Mouse (Mus musculus) lung, embryonic 14.5 days (tissue): ENCODE measurements at regions not wholly inside any gene's neighbourhood (a gene's known extent, or its start where the extent isn't known, plus 50 kb on each side); places are given as distances from the start of the nearest gene placed in this dataset.

Experiments used
- ATAC-seq: fragments of 200-750 bp; cut with Nextera tagmentation; 2 replicates; pipeline ENCODE4 v1.8.0; 2017; ENCODE audit warnings: mild to moderate bottlenecking, moderate TSS enrichment, moderate library complexity; ENCODE audit not compliant: insufficient read depth
- DNase-seq: peaks from one replicate; pipeline ENCODE4 v3.0.0-alpha.2; 2015
- H3K27ac ChIP-seq: fragments of 300-500 bp; sonication (generic); 2 replicates; pipeline ENCODE4 v1.5.1; 2014; ENCODE audit warnings: low read depth, mild to moderate bottlenecking, moderate library complexity
- H3K27me3 ChIP-seq: fragments of 300-500 bp; sonication (generic); 2 replicates; pipeline ENCODE4 v1.6.1; 2014; ENCODE audit warnings: low read length, control low read depth; ENCODE audit not compliant: insufficient read depth
- H3K36me3 ChIP-seq: fragments of 300-500 bp; sonication (generic); 2 replicates; pipeline ENCODE4 v1.6.1; 2014; ENCODE audit warnings: control low read depth; ENCODE audit not compliant: insufficient read depth
- H3K4me1 ChIP-seq: fragments of 300-500 bp; sonication (generic); 2 replicates; pipeline ENCODE4 v1.6.1; 2014; ENCODE audit warnings: antibody characterized with exemption, control low read depth; ENCODE audit not compliant: insufficient read depth
- H3K4me2 ChIP-seq: fragments of 300-500 bp; sonication (generic); 2 replicates; pipeline ENCODE4 v1.6.1; 2014; ENCODE audit warnings: mild to moderate bottlenecking
- H3K4me3 ChIP-seq: fragments of 300-500 bp; sonication (generic); 2 replicates; pipeline ENCODE4 v1.5.1; 2014; ENCODE audit warnings: low read depth, low read length
- H3K9ac ChIP-seq: fragments of 300-500 bp; sonication (generic); 2 replicates; pipeline ENCODE4 v1.6.1; 2014
- H3K9me3 ChIP-seq: fragments of 300-500 bp; sonication (generic); 2 replicates; pipeline ENCODE4 v1.6.1; 2016; ENCODE audit warnings: low read depth, low read length, control low read depth
- CTCF ChIP-seq: IDR thresholded peaks from 2 replicates; pipeline ENCODE4 v1.5.1; 2016; ENCODE audit warnings: antibody characterized with exemption, low read depth
- whole genome bisulfite sequencing: fragments of 180-500 bp; shearing (Covaris S2); extraction: QIAGEN DNeasy Blood & Tissue Kit; methylation state at CpG from one replicate; pipeline ENCODE4 v1.1.7; 2014; 5-methylcytosine and 5-hydroxymethylcytosine counted together

DNA sequence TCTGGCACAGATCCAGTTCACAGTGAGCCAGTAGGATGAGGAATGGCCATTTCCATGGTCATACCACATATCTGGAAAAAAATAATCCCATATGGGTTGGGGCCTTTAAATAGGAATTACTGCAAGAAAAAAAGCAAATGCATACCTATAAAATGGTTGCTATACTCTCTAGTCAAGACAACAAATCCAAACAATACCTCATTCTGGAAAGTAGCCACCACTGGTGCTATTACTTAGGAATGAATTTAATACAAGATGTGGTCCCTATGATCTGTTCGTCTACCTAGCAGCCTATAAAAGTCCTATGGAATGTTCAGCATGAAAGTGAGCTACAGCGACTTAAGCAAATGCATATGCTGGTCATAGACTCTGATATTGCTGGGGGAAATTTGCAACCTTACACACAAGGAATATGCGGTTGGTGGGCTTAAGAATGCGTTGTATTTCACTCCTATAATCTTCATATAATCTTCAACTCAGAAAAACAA is 360.1 kb downstream of the Ptprc start:
- 85% methylated on average over 4 of the region's 4 CpGs for WGBS
- no peak for ATAC-seq
- no peak overlapping the region for H3K9ac ChIP-seq
- H3K4me3 ChIP-seq: no peak overlapping the region
- no peaks in the 10 kb centered on the region for H3K36me3 ChIP-seq
- no peaks in the 10 kb centered on the region for H3K27me3 ChIP-seq
- no peaks in the 10 kb centered on the region for H3K4me1 ChIP-seq
- no peaks in the 10 kb centered on the region for H3K9me3 ChIP-seq
- no peak for DNase-seq
- TF ChIP-seq CTCF: no peak
- H3K27ac ChIP-seq: no peak overlapping the region
- H3K4me2 ChIP-seq: no peak overlapping the region

DNA sequence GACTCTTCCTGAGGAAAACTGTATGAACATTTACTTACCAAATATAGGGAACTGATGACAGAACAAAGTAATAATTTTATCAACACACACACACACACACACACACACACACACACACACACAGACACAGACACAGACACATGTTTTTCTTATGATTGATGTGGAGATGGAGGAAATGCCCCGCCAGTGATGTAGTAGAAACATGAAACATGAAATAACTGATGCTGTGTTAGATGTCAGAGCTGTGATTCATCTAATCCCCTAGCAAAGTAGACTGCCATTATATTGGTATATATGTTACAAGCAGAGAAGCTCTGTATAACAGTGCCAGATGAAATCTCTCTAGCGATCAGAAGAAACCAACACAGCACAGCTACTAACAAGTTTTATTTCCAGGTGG is 361.0 kb downstream of the Ptprc start:
- no peak overlapping the region for H3K4me2 ChIP-seq
- H3K27ac ChIP-seq: no peak overlapping the region
- H3K4me1 ChIP-seq: no peaks in the 10 kb centered on the region
- H3K9ac ChIP-seq: no peak overlapping the region
- no peak for TF ChIP-seq CTCF
- no peak for DNase-seq
- no peaks in the 10 kb centered on the region for H3K36me3 ChIP-seq
- no peak for ATAC-seq
- WGBS: 51% methylated on average over 2 of the region's 2 CpGs
- no peaks in the 10 kb centered on the region for H3K9me3 ChIP-seq
- no peaks in the 10 kb centered on the region for H3K27me3 ChIP-seq
- H3K4me3 ChIP-seq: no peak overlapping the region

DNA sequence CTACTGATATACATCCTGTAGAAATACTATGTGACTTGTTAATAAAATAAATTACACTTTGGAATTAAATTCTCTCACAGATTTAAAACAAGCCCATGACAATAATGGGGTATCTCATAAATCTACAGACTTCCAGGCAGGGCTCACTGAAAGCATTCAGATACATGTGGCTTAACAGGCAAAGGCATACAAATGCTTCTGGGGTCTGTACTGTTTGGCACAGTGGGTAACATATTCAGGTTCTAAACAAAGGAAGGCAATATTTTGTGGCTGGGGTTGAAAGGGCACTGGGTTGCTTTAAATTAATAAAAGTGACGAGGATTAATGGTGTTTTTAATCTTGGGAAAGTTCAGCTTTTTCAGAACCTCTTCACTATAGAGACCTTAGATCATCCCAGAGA is 361.8 kb downstream of the Ptprc start:
- no peak for TF ChIP-seq CTCF
- H3K4me1 ChIP-seq: no peaks in the 10 kb centered on the region
- H3K36me3 ChIP-seq: no peaks in the 10 kb centered on the region
- no peak overlapping the region for H3K9ac ChIP-seq
- no peak overlapping the region for H3K4me2 ChIP-seq
- no peak overlapping the region for H3K27ac ChIP-seq
- 78% methylated on average over 1 of the region's 1 CpGs for WGBS
- H3K27me3 ChIP-seq: no peaks in the 10 kb centered on the region
- H3K4me3 ChIP-seq: no peak overlapping the region
- DNase-seq (no peak), ATAC-seq (no peak)
- H3K9me3 ChIP-seq: no peaks in the 10 kb centered on the region

DNA sequence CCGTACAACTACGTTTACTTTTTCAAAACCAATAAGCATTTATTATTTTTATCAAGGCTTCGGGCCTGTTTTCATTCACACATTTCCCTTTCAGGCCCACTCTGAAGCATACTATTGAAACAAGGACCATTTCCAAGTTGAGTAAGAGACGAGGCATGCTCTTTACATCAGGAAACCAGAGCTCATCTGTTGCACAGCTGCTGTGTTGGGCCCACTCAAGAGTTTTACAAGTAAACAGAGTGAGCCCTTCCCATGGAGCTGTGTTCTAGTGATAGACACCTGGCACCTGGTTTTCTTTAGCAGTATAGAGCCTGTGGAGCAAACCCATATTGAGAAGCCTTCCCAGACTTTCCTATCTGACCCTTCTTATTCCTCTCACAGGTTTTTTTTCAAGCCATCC is 363.5 kb downstream of the Ptprc start:
- H3K27ac ChIP-seq: no peak overlapping the region
- no peak for ATAC-seq
- WGBS: 68% methylated on average over 4 of the region's 4 CpGs

DNA sequence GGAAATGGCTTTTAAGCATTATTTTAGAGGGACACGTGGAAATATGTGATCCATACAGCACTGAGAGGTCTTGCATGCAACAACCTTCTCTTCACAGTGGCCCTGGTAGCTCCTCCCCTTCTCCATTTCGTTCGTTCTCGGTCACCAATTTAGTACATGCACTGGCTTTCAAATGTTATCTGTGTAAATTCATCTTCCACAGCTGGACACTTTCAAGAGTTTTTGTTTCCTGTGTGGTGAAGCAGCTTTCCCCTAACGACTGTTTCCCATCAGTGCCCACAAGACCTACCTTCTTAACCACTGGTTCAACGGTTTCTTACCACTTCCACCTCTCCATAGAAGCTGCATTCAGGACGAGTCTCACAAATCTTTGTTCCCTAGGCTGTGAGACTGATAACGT is 368.8 kb downstream of the Ptprc start:
- Histone ChIP-seq H3K4me1 (no peaks in the 10 kb centered on the region), H3K9ac (no peak overlapping the region), H3K4me3 (no peak overlapping the region), H3K27ac (no peak overlapping the region), H3K9me3 (no peaks in the 10 kb centered on the region), H3K4me2 (no peak overlapping the region), H3K27me3 (no peaks in the 10 kb centered on the region), H3K36me3 (no peaks in the 10 kb centered on the region)
- 45% methylated on average over 8 of the region's 8 CpGs for WGBS
- DNase-seq (no peak), ATAC-seq (no peak)
- TF ChIP-seq CTCF: no peak

More for the DNA sequence above, 363.5 kb downstream of the Ptprc start:
- Histone ChIP-seq H3K4me3 (no peak overlapping the region), H3K4me1 (no peaks in the 10 kb centered on the region), H3K27me3 (no peaks in the 10 kb centered on the region), H3K4me2 (no peak overlapping the region), H3K9me3 (no peaks in the 10 kb centered on the region), H3K9ac (no peak overlapping the region), H3K36me3 (no peaks in the 10 kb centered on the region)
- no peak for TF ChIP-seq CTCF
- no peak for DNase-seq

DNA sequence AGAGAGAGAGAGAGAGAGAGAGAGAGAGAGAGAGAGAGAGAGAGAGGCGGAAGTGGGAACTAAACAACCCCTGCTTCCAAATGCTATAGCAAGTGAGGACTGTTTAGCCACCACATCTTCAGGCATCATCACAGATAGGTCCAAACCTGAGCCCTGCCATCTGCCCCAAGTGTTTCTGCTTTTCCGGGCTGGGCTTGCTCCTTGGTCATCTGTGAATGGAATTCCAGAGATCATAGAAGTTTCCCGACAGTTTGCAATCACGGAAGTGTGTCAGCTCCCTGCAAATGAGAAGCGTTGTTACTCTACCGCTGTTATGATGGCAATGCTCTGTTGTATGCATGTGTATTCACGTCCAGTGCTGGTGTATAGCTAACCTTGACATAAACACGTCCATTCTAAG is 369.3 kb downstream of the Ptprc start:
- Histone ChIP-seq H3K4me3 (no peak overlapping the region), H3K9ac (no peak overlapping the region), H3K27ac (no peak overlapping the region), H3K4me2 (no peak overlapping the region), H3K9me3 (no peaks in the 10 kb centered on the region), H3K36me3 (no peaks in the 10 kb centered on the region), H3K27me3 (no peaks in the 10 kb centered on the region), H3K4me1 (no peaks in the 10 kb centered on the region)
- DNase-seq (no peak), ATAC-seq (no peak)
- TF ChIP-seq CTCF: no peak
- 73% methylated on average over 8 of the region's 8 CpGs for WGBS

DNA sequence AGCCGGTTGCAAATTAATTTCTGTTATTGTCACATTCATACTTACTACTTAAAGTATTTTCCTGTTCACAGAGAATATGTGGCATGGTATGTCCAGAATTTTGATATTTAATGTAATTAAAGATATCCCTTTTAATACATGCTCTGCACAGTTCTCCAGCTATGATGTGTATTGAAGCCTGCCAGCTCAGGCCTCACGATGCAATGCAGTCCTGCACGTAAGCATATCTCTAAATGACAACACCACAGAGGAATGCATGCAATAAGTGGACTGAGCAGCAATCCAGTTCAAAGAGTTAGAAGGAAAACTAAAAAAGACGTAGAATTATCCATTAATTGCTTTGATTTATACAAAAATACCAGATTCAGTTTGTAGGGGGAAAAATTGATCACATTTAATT is 373.4 kb downstream of the Ptprc start:
- H3K4me2 ChIP-seq: no peak overlapping the region
- DNase-seq (peak; percentile 39), ATAC-seq (no peak)
- WGBS: 48% methylated on average over 4 of the region's 4 CpGs
- H3K9ac ChIP-seq: no peak overlapping the region
- H3K36me3 ChIP-seq: no peaks in the 10 kb centered on the region
- TF ChIP-seq CTCF: no peak
- no peaks in the 10 kb centered on the region for H3K4me1 ChIP-seq
- no peaks in the 10 kb centered on the region for H3K27me3 ChIP-seq
- no peak overlapping the region for H3K27ac ChIP-seq
- no peak overlapping the region for H3K4me3 ChIP-seq
- no peaks in the 10 kb centered on the region for H3K9me3 ChIP-seq

DNA sequence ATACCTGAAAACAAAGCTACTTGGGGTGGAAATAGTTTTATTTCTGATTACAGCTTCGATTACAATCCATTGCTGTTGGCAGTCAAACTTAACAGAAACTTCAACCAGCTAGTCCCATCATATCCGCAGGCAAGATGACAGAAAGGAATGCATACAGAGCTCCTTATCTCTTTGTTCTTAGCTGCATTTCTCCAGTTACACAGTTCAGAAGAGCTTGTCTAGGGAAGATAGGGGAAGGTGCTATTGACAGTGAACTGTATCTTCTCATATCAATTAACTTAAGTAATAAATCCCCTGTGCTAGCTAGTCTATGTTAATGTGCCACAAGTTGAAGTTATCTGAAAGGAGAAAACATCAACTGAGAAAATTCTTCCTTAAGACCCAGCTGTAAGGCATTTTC is 374.8 kb downstream of the Ptprc start:
- WGBS: 47% methylated on average over 2 of the region's 2 CpGs
- Histone ChIP-seq H3K9me3 (no peaks in the 10 kb centered on the region), H3K27ac (no peak overlapping the region), H3K27me3 (no peaks in the 10 kb centered on the region), H3K4me3 (no peak overlapping the region), H3K36me3 (no peaks in the 10 kb centered on the region), H3K4me2 (no peak overlapping the region), H3K9ac (no peak overlapping the region), H3K4me1 (no peaks in the 10 kb centered on the region)
- TF ChIP-seq CTCF: no peak
- ATAC-seq (no peak), DNase-seq (no peak)
